Mouse (Mus musculus): ENCODE results near the gene Ubash3b.

The Ubash3b gene

DNA sequence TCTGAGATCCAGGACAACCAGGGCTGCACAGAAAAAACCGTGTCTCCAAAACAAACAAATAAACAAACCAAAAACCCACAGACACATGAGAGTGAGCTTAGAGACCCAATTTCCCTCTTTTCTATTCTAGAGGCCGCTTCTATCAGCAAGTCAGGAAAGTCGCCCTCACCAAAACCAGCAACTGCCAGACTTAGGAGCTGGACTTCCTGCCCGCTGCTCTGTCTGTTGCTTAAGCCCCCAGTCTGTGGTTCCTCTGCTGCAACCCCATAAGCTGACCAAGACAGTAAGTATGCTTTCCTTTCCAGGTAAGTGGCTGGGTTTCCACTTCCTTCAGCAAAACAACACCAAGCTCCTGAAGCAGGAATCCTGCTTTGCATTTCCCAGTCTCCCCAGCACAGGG lies 26.6 kb downstream of the Ubash3b start:
- no peak for DNase-seq

DNA sequence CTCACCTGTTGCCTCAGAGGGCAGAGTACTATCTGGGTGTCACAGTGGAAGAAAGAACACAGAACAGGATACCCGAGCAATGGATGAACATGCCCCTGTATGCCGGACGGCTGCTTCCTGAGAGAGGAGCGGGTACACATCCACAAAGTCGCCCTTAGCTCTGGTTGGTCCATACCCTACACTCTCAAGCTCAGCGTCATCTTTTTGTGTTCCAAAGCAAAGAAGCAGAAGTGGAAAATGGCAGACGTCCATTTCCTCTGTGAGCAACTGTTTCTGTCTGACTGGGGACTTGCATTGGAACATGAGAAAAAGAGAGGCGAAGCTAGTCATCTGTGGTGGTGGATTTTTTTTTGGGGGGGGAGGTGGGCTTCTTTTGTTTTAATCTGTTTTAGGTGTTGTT lies 30.9 kb downstream of the Ubash3b start:
- no peak for DNase-seq

DNA sequence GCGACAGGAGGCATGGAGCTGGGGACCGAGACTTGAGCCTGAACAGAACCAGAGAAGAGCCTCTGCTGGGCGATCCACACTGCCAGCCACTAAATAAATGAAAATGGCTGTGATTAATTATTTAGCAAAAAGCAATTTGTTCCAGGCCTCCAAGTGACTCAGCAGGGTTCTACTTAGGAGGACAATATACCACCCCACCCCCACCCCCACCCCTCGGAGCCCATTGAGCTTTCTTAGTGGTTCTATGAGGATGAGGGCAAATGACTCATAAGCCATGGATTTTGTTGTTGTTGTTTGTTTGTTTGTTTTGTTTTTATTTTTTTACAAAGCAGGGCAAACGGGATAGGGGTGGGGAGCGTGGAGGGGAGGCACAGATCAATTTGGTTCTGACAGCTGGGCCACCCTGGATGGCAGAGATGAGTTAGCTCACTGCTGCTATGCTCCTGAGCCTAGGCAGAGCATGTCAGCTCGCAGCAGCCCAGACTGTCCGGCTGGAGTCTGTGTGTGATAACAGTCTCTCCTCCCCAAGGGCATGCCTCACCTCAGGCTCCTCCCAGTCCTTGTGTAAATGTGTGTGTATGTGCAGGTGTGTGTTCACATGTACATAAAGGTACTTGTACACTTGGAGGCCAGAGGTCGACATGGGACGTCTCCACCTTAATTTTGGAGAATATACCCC lies 31.6 kb downstream of the Ubash3b start:
- DNase-seq = no peak

DNA sequence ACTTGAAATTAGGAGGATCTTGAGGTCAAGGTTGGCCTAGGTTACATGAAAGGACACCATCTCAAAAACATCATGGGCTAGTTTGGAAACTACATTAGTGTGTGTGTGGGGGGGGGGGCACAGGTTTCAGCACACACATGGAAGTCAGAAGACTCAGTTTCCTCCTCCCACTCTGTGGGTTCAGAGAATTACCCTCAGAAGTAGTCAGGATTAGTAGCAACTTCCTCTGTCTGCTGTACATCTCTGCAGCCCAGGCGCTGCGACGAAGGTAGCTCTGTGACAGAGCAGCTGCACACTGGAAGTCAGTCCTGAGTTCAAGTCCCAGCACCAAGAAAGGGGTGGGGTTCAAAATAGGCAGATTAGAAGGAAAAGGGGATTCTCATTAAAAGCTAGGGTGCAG lies 32.2 kb downstream of the Ubash3b start:
- no peak for DNase-seq

DNA sequence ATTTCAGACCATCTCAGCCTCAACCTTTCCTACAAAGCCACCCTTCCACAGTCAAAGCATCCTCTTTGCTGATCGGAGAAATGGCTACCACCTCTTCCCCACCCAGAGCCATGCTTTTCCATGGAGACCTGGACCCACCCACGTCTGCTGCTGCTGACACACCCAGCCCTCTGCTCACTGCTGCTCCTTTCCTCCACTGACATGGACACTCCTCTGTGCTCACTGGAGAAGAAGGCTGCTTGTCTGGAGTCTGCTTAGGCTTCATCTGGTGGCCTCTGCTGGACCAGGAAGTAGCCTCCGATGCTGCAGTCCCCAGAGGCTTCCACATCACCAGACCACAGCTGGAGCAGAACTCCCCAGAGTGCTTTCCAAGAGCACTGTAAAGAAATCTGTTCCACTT lies 34.8 kb downstream of the Ubash3b start:
- DNase-seq = no peak

DNA sequence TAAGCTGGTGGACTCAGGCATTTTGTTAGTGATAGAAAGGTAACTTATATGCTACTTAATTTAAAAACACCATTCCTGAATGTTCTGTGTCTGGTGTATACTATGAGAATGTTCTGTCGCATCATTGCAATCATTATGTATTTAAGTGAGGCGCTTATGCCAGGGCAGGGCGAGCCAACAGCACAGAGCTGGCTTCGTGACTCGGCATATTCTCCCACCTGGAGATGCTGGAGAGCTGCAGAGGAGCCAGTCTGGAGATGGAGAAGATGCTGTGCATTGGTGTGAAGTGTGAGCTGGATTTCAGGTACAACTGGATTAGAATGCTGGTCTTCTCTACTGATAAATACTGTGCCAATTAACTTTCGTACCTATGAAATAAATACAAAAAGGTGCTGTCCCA lies 37.2 kb downstream of the Ubash3b start:
- no peak for DNase-seq

DNA sequence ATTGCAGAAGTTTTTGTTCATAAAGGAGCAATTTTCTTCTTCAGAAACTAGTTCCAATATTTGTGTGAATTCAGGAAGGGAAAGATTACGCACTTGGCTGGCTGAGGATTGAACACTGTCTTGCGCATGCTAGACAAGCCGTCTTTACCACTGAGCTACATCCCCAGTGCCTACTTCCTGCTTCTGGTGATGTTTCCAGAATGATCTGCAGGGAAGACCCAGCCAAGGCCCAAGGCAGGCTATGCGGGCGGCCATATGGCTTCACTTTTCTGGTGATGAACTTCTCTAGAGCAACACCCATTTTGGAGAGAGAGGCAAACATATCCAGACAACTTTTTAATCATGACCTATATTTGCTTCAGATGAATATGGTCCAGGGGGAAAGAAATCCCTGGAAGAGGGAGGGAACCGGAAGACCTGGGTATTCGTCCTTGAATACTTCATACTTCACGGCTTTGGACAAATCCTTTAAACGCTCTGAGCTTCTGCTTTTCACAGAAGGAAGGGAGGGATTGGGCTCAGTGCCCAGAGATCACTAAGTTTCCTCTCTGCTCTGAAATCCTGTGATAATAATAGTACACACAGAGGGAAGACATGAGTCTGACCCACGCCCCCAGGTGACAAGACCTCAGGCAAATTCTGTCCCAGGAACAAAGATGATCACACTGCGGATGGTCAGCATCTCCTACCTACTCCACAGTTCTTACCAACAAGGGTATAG lies 38.9 kb downstream of the Ubash3b start:
- DNase-seq = no peak

DNA sequence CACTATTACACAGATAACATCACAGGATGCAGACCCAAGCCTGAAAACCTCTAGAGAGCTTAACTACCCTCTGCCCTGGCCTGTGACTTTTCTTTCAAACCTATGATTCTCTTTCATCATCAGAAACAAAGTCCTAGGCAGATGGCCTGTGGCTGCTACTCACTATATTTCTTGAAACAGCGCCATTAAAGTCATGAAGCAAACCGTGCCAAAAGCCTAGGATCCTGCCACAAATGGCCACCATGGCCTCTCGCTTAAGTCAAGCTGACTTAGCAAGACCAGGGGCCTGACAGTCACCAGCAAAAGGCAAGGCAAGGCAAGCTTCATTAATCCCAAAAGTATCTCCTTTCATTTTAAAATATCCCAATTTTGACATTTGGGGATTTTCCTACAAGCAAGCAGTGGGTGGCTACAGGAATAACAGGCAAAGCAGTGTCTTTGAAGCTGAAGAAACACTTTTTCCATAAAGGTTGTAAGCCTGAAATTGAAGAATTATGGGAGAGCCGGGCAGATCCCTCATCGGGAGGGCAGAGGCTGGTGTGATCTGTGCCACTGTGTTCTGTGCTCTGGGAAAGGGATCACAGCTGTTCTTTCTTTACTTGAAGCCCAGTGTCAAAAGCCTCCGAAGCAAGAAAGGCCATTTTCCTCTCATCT lies 39.7 kb downstream of the Ubash3b start:
- DNase-seq = no peak

DNA sequence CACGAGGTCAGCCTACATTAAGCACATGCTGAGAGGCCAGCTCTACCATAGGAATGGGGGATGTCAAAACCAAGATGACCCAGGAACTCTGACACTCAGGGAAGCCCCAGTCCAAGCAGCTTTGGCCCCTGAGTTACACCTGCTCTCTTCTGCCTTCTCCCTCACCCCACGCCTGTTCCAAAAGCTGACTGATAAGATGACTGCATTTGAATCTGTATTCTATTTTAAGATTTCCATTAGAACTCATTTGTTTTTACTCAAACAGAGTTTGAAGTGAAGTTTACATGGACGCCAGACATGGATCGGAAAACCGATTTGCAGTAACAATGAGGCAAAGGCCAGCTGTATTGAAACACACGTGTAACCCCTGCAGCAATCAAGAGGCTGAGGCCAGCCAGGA lies 41.5 kb downstream of the Ubash3b start:
- no peak for DNase-seq

DNA sequence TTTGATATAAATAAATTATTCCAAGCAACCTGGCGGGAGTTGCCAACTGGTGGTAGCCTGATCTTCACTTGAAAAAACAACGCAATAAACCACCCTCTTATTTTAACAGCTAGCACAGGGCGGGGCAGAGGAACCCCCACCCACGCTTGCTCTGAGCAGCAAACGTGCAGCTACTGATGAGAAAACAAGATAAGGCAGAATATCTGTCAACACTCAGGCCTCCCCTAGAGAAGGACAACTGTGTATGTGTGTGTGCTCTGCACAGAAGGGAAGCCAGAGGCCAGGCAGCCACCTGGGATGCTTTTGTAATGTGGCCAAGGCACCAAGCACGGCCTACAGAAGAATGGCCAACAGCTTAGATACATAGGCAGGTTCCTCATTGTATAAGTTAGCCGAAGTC lies 43.4 kb downstream of the Ubash3b start:
- DNase-seq = no peak

DNA sequence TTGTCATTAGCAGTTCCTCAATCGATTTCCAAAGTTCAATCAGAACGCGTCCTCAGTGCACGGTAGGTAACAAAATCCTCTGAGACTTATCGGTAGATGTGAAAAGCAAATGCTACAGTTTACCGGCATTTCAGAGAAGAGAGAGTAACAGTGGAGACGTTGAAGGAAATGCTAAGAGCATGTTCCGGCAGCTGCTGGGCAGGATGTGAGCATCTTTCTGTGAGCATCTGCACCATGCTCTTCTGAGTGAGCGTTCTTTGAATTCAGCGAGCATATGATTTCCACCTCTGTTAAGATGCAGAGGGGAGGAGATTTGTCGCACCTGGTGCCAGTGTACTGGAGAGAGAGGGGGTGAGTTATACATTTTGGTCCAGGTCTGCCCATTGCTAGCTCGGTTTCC lies 45.4 kb downstream of the Ubash3b start:
- DNase-seq = no peak

DNA sequence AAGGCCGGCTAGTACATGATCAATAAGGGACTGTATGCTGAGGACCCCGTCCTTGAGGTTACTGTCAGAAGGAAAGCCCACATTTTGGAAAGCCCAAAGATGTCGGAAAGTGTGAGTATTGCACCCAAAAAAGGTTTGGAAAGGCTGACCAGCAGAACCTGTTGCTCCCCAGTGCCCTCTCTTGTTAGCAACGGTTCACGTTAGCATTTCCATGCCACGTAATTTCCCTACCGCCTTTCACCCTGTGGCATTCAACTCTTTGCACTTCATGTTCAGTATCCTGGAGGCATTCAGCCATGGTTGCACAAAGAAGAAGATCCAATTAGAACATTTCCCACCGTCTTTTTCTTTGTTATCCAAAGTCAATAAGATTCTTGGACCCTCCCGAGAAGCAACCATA lies 47.1 kb downstream of the Ubash3b start:
- no peak for DNase-seq

DNA sequence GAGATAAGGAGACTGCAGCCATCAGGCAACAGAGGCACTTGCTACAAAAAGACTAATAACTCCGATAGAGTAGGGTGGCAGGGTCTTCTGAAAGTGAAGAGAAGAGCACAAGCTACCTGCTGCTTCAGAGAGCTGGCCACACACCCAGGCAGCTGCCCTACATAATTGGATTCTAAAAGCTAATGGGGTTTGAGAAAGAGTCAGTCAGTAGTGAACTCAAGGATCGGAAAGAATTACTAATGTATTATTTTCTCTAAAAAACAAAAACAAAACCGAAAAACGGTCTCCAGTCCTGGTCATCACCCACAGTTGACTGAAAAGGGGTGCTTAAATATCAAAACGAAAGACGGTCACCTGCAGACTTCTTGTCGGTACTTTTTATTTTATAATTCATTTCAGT lies 51.7 kb downstream of the Ubash3b start:
- DNase-seq = no peak

DNA sequence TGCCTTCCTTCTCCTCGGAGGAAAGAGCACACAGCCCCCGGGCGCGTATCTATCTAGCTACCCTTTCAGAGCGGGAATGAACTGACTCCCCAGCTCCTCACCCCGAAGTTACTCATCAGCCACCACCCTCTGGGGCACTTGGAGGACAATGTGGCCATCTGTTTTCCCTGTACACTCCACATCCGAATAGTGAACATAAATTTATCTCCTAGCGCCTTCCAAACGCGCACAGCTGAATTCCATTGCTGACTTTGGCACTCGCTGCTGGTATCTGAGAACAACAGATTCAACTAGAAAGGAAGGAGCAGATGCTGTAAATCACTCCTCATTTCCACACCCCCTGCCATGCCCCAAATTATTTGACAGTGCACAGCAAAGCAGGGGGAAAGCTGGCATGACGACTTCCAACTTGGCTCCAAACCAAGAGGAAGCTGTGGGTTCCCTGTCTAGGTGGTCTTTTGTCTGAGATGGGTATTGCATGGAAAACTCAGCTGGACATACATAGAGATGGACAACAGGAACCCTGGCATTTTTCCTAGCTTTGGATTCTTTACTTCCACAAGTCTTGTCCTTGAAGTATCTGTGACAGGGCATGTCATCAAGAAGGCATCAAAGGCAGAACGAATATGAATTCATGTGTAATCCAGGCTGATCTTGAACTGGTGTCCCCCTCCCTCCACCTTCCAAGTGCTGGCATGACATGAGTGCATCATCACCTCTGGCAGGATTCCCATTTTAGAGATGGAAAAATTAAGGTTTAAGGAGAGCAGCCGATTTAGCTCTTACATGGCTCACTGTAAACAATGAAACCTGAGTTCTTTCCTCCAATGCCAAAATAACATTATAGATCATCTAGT lies 52.9 kb downstream of the Ubash3b start:
- DNase-seq = peak; percentile 73

DNA sequence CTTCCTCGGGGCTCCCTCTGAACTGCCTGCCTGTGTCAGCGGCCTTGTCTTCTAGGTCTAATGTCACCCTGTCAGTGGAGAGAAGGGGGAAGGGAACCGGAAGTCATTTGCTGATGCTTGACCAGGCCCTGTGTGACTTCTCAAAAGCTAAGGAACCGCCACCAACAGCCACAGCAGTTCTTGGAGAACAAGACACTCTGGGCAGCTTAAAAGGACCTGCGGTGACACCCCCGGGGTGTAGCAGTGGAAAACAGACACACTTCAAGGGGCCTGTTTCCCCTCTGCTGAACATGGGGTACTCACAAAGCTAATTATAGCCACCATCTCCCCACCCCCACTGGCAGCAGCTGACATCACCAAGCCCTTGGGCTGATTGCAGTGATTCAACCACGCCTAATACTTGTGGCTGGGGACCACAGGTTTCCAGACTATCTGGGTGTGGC lies 56.3 kb downstream of the Ubash3b start:
- no peak for DNase-seq

DNA sequence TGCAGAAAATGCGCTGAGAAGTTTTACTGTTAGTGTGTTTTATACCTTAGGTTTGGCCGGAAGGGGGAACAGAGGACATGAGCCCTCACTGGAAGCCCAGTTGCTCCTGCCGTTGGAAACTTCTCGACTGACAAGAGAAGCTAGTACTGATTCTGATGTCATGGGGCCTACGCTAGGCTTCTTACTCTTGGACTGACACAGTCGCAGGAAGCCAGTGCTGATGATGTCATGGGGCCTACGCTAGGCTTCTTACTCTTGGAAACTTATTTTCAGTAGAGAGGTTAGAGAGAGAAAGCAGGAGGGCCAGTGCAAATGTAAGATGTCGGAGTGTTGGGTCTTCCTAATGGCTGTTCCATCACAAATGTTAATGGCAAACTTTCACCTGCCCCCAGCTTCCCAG lies 57.8 kb downstream of the Ubash3b start:
- no peak for DNase-seq

DNA sequence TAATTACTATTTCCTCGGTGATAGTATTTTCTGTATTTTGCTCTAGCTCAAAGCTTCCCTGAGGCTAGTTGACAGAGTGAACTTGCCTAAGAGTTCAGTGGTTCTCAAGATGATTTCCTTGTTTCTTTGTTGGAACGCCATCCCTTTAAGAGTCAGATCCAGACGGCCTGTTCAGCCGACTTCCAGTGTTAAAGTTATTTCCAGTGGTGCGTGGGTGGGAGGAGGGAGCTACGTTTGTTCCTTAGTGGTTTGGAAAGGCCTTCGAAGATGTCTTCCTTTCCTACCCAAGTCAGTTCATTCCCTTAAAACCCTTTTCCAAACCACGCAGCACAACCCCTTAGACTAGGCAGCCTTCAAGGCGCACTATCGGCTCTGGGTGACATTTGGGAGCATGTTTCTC lies 58.9 kb downstream of the Ubash3b start:
- DNase-seq = peak; percentile 64

DNA sequence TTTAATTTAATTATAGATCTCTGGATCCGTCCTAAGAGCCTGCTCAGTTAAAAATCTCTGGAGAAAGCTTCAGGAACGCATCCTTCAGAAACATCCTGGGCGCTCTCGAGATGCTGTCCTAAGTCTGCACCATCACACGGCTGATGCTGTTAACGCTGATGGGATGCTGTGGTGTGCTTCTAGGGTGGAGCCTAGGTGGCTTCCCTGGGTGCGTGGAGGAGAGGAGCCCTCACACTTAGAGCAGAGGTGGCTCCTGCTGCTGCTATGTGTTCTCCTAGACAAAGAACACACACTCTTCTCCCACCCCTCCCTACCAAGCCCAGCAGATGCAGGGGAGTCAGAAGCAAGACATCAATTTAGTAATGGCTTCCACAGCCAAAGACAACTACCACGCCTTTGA lies 61.6 kb downstream of the Ubash3b start:
- DNase-seq = no peak

DNA sequence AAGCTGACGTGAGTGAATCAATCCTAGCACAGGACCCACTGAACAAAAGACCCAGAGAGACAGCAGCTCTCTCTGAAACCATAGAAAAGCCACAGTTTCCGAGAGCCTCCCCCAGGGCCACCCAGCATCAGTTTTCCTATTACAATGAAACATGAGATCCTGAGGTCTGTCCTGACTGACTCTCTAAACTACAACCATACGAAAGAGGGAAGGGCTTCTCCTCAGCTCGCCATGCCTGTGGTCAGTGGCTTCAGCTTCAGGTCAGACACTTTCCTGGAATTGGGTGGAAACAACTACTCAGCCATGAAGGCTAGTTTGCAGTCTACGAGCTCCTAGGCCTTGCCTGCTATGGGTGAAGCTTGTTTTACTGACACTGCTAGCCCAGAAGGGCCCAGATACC lies 62.4 kb downstream of the Ubash3b start:
- DNase-seq = no peak

DNA sequence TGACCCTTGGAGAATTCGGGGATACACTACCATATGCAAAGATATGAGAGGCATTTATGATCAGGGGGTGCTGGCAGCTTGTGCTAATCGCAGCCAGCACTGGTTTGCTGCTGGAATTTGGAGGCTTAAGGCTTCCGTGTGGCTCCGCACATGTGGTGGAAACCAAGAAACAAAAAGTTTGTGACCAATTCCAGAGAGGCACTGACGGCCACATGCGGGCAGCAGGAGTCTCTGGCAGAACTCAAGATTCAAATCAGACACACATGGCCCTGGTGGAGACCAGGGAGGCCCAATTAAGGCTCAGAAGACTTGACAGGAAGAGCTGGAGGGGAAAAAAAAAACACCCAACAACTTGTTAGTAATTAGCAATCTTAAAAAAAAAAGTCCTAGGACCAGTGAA lies 63.4 kb downstream of the Ubash3b start:
- DNase-seq = no peak

DNA sequence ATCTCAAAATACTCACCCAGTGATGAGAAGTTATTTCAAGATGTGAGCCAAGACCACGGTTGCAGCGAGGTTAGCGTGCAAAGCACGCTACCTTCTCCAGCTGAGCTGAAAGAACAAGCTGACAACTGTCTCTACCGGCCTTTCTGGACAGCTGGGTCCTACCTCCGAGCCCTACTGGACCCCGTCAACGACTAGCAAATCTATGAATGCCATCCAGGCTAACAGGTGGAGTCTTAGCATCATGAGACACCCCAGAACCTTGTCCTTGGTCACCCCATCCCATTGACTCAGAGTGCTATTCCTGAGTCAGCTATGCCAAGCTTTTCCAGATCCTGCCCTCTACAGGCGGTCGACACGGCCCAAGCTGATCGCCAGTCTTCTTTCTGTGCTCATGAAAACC lies 69.5 kb downstream of the Ubash3b start:
- DNase-seq = no peak

DNA sequence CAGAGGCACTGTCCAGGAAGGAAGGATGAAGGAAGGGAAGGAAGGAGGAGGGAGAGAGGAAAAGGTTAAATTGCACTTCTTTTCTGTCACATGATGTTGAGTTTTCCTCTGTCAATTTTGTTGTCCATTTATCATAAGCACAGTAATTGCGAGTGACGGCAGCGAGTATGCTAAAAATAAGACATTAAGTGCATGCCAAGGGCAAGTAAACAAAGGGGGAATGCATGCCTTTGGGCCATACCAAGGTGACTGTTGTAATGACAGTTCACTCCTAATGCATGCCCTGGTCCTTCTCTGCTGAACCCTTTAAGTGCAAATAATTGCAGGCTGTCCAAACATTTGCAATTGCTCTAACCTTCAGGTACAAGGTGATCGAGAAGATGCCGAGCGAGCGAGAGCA lies 70.3 kb downstream of the Ubash3b start:
- no peak for DNase-seq

DNA sequence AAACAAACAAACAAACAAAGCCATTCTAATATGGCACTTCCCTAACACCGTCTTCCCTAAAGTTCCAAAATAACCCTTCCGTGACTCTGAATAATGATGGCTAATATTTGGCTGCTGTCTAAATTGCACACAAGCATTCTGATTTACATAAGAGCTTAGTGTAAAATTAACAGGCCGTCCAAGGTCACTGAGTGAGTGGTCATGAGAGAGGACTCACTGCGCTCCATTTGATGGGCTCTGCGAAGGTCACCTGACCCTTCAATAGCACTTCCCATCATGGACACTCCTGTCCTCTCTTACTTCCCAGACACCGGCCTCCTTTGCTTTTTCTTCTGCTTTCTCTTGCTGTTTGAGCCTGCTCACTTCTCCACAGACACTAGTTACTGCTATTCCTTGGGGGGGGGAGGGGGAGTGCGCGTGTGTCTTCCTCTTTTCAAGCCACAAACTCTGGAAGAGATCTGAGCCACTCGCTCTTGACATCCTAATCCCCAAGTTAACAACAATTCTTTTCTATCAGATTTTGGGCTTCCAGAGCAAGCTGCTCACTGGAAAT lies 73.6 kb downstream of the Ubash3b start:
- DNase-seq = no peak
